Mouse (Mus musculus) Muller cell, postnatal 12 days (primary cell): Measurements from ENCODE around the gene Litaf.

Experiments
- DNase-seq: peaks from one replicate; pipeline ENCODE4 v3.0.0-alpha.2; 2015; ENCODE audit errors: inconsistent ontology term

Litaf gene

DNA sequence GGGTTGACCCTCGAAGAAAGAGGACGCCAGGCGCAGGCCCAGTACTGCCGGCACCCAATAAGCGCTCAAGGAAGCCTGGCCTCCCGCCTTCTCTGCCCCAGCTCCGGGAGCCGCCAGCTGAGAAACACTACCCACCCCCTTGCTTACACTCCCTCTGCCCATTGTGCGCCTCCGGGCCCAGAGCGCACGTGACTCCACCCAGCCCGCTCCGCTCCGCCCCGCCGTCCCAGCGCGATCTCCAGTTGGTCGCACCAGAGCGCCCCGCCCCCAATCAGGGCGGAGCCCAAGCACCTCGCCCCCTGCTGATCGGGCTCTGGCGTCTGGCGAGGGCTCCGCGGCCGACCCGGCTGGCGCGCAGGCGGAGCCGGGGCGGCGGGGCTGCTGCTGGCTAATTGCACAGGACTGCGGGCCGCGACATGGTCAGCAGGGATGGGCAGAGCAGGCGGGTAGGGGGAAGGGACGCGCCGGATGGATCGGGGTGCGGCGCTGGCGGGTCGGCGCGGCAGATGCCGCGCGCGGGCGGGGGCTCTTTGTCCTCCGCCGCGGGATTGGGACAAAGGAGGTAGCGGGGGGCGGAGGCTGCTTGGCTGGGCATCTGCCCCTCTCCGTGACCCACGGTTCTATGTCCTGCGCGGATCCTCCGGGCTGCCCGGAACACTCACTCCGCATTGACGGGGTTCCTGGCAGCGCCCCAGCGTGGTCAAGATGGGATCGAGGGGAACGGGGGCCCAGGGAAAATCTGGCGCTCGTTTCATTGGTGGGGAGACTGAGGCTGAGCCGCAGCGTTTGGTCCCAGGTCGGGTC lies at the start of gene Litaf:
TSS of gene Litaf (minus strand) at position 129 of the 804 bp plus-strand sequence.
- DNase-seq: peak; percentile 100

- DNase-seq: no peak
Observed at GRCm38 (mm10) chr16:11109198-11109740, 43.3 kb upstream of the Litaf start.

DNA sequence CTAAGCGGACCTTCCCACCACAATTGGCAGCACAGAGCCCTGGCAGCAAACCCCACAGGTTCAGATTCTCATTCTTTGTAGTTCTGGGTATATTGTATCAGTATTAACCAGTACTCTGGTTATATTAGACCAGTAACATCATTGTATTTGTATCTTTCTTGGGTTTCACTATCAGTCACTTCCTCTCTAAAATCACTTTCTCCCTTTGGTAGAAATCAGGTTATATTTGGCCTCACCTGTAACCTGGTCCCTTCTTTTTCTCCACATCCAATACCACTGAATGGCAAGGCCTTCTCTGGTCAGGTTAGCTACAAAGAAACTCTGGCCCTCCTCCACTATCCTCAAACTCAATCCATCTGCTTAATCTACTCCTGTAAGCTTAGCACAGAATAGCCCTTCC lies 38.9 kb upstream of the Litaf start:
- no peak for DNase-seq

DNA sequence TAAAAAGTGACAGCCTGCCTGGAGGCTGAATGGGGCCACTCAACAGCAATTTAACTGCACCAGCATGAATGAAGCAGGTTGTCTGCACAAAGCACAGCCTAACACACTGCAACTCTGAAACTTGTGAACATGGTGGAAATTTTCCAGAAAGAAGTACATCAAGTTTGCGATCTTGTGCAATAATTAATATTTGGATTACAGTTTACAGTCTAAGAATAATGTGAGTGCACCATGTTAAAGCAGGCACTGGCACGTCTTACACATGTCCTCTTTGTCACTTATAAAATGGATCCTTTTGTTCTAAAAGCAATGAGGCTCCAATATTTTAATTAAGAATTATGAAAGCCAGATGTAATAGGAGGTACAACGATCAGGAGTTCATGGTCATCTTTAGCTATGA lies 31.3 kb upstream of the Litaf start:
- DNase-seq: no peak

DNA sequence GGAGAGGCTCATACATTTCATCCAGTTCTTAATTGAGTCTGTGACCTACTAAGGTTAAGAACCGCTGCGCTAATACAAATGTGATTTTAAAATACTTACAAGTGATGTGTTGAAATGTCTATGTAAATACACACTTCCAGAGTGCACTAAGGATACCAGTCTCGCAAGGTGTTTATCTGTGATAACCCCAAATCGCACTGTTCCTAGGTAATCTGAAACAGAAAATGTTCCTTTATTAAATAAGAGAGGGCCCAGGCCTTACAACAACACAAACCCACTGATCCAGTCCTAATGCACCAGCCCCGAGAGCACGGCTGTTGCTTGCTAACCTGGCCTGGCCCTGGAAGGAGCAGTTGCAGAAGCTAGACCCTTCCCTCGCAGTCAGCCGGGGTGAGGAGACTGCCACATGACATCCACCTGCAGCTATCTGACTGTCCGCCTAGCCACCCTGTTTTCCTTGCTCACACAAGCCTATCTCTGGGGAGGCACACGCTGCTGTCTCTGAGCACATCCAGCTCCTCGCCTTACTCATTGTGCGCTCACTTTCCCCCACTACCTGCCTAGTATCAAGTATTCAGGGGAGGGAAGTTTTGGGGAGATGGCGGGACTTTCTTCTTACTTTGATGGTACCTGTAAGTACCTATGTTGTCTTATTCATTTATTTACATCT lies 27.9 kb upstream of the Litaf start:
- no peak for DNase-seq

DNA sequence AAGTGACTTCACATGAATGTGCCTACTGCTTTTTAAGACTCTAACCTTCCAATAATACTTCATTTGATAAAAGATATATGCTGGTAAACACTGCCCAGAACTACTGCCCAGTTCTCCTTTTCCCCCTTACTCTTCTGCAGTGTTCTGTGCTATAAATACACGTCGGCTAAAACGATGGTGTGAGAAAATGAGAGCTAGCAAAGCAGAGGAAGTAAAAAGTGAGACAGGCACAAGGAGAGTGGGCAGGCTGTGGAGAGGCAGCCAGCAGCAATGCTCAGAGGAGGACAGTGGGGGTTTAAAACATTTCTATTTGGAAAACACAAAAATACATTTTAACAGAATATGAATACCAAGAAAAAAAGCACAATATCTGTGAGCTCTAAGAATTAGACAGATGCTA lies 26.6 kb upstream of the Litaf start:
- DNase-seq: no peak

DNA sequence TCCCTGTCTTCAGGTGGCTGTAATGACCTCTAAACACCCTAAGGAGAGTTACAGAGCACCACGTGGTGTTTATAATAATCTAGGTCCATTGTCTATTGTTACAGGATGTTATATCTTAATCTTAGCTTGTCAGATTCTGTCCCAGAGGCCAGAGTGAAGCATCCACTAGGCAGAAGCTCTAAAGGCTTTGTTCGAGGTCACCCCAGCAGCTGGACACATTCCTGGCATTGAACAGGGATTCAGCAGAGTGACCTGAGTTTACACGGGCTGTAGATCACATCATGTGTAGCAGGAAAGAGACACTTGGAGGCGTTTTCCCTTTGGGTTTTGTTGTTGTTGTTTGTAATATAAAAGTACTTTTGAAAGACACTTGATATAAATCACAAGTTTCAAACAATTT lies 26.1 kb upstream of the Litaf start:
- no peak for DNase-seq

- DNase-seq: no peak
Observed at GRCm38 (mm10) chr16:11090836-11091570, 25.0 kb upstream of the Litaf start.

DNA sequence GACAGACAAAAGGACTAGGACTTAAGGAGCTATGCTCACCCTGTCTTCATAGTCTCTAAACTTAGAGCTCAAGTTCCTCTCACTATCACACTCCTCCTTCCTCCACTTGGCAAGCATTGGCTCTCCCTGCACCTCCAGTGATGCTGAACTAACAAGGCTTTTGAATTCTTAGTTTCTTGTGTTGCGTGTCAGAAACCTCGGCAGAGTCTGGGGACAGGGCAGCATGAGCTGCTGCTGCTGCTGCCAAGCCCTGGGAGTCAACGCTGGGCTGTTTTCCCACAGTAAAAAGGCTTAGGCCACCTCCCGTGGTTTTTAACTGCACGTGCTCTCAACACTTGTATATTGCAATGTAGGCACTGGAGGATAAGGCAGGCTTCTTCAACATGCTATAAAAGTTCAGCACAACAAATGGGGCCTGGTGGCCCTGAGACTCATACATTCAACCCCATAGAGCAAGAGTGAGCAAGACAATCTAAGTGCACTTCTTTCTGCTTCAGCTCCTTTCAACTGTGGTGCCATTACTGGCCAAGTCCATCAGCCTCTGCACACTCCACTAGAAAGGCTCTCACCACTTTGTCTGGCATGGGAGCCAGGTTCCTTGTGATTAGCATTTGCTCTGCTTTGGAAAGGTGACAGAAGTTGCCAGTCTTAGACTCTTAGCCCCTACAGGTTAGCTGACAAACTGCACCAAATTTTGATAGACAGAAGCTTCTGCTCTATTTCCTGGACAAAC lies 21.1 kb upstream of the Litaf start:
- DNase-seq: peak; percentile 83

DNA sequence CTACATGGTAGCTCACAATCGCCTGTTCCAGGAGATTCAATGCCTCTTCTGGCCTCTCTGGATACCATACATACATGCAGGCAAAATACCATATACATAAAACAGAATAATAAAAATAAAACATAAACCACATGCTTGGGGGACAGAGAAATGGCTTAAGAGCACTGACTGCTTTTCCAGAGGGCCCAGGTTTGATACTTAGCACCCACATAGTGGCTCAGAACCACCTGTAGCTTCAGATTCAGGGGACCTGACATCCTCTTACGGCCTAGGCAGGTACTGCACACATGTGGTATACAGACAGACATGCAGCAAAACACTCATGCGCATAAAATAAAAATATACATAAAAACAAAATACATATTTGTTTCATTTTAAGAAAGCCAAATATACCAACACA lies 20.3 kb upstream of the Litaf start:
- no peak for DNase-seq

DNA sequence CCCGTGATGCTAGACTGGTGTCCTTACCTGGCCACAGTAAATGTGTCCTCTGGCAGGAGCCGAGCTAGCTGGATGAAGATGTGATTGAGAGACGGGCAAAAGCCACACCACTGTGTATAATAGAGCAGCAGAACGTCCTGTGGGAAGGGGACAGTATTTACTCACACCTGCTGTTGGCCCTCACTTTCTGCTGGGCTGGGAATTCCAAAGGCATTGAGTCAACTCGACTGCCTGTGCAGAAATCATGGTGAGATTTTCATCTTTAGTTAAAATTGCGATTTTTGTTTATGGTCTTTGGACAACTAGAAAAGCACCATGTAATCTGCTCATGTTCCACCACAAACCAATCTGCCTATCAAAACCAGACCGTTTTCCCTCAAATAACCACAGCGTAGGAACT lies 18.2 kb upstream of the Litaf start:
- DNase-seq: no peak

DNA sequence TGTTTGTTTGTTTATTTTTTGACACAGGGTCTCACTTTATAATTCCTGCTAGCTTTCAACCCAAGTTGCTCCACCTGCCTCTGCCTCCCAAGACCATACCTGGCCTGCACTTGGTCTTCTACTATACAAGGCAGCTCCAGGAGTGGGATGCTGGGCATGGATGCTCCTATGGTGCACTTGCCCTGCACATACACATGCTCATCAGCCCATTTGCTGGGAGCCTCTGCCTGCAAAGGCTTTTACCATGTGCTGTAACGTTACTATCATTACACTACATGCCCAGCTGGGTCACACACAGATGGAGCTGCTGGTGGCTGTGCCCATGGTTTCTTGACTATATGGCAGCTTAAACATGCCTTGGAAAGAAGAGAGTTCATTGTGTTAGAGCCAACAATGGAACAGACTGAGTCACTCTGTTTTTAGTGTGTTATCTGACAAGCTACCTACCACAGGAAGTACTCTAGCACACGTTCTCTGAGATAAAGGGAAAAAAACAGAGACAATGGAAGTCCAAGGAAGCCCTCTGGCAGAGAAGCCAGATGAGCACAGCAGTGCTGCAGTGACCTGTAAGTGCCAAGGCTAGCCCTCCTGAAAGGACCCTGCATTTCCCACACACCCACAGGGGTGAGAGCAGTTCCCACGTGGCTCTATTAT lies 12.4 kb upstream of the Litaf start:
- no peak for DNase-seq

GRCm38 (mm10) chr16:11077601-11078201 lies 11.7 kb upstream of the Litaf start:
- DNase-seq: no peak

DNA sequence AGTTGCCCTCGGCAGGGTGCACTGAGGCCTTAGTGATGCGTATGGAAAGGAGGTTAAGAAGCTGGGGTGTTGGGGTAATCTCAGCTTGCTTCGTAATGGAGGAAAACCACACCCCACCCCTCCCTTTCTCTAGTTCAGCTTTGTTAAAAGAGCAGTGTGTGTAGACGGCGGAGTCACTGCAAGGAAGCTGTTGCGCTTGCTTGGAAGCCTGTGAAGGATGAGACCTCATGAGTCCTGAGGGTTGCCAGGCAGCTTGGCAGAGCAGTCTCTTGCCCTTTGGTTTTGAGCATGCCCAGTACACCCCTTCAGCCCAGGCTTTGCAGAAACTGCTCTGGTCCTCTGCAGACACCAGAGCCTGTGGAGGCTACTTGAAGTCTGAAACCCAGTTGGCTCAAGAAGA lies 7.1 kb upstream of the Litaf start:
- no peak for DNase-seq

DNA sequence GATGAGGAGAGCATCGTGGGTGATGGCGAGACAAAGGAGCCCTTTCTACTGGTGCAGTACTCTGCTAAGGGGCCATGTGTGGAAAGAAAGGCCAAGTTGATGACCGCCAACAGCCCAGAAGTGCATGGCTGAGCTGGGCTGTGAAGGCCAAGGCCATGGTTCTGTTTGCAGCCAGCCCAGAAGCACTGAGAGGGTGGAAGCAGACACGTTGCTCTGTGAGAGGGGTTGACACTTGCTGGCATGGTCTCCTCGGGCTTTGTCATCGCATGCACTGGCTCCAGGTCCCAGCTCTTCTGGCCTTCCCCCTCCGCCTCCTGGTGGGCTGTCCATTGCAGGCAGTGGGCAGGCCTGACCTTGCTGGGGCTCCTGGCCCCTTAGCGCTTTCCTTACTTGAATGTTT lies 6.5 kb upstream of the Litaf start:
- no peak for DNase-seq

DNA sequence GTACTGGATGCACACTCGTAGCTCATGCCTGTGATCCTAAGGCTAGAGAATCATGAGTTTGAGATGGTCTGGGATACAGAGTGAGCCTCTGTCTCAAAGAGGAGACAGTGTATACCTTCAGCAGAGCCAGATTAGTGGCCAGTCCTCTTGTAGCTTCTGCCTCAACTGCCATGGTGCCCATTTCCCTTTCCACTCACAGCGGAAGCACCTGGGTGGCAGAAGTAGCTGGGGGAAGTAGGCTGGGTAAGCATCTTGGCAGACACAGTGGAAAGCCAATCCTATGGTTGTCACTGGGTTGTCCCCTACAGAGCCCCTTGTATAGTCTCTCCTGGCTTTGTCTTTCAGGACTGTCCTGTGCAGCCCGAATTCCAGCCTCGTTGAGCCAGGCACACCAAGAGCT lies 5.9 kb upstream of the Litaf start:
- no peak for DNase-seq

- no peak for DNase-seq
Observed at GRCm38 (mm10) chr16:11071176-11071575, 5.2 kb upstream of the Litaf start.

- DNase-seq: no peak
Observed at GRCm38 (mm10) chr16:11069710-11070420, 3.9 kb upstream of the Litaf start.

DNA sequence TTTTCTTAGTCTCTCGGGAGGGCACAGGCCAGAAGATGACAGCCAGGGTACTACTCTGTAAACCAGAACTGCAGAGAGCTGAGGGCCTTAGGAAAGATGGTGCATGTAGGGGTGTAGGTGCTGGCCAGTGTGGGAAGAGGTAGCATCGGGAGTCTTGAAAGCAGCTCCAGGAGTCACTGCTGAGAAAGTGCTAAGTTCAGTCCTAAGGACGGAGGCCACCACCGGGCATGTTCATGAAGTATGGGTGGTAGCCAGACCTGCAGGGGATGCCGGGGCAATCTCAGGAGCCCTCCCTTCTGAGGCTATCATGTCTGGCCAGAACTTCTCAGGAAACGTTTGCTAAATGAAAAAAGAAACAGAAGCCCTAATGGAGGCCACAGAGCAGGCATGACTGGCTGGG lies 3.3 kb upstream of the Litaf start:
- DNase-seq: no peak

DNA sequence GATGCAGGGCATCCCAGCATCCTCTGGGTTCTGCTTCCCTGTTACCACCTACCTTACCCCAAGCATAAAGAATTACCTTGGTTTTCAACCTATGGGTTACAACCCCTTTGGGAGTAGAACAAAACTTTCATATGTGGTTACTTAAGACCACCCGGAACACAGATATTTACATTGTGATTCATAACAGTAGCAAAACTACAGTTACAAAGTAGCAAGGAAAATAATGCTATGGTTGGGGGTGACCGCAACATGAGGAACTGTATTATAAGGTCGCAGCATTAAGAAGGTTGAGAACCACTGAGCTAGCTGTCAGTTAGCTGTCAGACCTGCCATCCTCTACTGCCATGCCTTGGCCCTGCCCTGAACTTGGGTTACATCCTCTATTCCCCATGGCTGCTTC lies 2.7 kb upstream of the Litaf start:
- DNase-seq: no peak
